Mouse (Mus musculus) kidney, adult 8-10 months (tissue): ENCODE measurements around the gene Adam17.

ENCODE experiments used
- DNase-seq, 2 experiments: peaks; one replicate each; pipeline ENCODE4 v3.0.0; 2022

Gene Adam17

GRCm38 (mm10) chr12:21350113-21350876 is 23.1 kb downstream of the Adam17 start:
- DNase-seq = no peak

GRCm38 (mm10) chr12:21346972-21347371 is 26.5 kb downstream of the Adam17 start:
- no peak for DNase-seq

DNA sequence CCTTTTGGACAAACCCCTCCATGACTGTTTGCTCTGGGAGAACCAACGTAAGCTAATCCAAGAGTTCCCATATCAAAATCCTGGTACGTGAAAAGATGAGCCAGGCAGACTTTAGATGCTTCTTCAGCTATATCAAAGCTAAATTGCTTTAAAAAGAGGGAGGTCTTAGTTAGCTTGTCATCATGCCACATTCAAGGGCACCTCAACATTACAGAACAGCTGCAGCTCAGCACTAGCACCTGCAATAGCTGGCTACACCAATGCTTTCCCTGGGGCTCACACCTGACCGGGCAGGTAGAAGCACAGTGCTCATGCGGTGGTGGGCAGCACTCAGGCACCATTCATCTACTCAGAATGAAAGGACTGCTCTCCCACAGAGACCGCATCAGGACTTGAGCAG is 32.8 kb downstream of the Adam17 start:
- DNase-seq = no peak

DNA sequence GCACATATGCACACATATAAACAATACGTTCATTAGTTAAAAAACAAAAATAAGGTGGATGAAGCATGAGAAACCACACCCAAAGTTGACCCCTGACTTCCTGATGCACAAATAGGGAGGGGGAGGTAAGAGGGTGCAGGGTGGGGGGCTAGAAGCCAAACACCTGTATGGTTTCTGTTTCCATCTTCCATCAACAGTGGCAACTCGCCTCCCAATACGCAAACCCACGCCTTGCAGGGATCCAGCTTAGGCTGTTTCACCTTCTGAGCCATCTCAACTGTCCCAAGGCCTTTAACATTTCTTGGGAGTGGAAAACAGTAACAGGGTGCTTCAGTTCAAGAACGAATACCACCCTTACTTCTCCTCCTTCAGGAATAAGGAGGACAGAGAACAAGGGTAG is 36.3 kb downstream of the Adam17 start:
- DNase-seq = no peak

DNA sequence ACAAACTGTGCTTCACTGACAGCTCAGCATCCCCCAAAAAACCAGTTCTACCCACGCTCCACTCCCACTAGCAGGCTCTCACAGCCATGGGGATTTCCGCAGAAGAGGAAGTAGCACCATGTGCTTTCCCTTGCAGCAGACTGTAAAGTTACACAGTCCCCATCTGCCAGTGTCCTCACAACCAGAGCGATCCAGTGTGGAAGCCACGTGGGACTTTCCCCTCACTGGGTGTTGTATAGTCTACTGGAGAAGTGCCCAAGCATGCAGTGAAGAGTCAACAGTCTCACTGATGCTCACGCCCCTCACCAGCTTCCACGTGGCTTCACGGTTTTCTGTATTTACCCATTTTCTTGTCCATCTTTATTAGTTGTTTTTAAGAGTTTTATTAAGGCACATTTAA is 37.6 kb downstream of the Adam17 start:
- DNase-seq = no peak

GRCm38 (mm10) chr12:21333766-21334165 is 39.7 kb downstream of the Adam17 start:
- no peak for DNase-seq

DNA sequence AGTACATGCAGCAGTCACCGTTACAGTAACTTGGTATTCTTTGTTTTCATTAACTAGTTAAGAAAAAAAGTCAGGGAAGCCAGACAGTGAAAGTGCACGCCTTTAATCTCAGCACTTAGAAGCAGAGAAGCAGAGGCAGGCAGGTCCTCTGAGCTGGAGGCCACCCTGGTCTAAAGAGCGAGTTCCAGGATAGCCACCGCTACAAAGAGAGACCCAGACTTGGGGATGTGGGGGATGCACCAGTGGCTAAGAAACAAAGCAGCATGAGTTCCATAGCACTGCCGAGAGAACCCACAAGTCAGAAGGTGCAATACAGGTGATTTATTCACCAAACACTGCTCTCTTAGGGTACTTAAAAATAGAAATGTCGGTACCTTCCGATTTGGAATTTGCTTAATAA is 40.4 kb downstream of the Adam17 start:
- no peak for DNase-seq

DNA sequence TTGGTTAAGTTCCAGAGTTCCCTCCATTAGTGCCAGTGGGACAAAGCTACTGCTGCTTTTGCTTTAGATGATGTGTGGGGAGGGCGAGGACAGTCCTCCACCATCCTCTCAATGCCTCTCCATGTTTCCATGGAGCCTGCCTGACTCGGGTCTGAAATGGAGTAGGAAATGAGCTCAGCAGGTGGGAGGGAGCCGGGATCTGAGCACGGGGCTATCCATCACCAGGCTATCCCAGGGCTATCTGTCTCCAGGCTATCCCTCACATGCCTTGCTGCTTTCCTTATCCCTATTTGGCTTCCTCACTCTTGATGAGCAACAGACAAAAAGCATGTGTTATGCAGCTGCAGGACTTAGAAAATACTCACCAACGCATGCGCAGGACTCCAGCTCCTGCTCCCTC is 41.7 kb downstream of the Adam17 start:
- DNase-seq = no peak

GRCm38 (mm10) chr12:21330961-21331576 is 42.4 kb downstream of the Adam17 start:
- DNase-seq = no peak

- no peak for DNase-seq
Observed at GRCm38 (mm10) chr12:21329661-21330400, 43.6 kb downstream of the Adam17 start.

- DNase-seq = no peak
Observed at GRCm38 (mm10) chr12:21326325-21326724, 47.1 kb downstream of the Adam17 start.

DNA sequence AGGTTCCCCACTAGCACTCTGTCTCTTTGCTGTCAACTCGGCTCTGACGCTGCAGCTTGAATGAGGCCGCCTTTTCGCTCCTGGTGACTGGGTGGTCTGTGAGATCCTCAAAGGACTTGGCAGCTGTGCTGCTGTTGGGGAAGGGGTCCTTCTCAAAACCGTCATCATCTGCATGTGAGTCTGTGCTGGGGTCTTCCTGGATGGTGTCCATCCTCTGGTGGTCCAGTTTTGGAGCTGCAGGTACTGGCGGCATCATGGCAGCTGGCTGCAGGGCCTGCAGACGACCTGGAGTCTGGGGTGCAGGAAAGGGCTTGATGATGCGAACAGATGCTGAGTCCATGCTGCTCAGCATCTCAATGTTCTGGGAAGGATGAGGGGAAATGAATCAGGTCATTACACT is 48.2 kb downstream of the Adam17 start:
- DNase-seq = no peak

DNA sequence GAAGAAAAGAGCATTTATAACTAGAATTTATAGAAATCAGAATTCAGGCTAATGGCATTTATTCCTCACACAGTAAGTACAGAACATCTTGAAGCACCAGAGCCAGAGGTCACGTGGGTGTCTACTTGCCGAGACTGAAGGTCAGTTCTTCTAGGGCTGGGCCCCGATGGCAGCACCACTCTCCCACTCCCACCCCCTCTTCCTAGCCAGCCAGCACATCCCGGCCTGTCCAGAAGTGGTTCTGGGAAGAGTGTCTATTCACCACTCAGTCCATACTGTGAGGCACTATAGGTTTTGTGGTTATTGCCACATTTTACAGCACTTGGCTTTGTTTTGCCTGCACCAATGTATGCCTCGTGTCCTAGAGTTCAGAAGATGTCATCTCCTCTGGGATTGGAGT is 49.3 kb downstream of the Adam17 start:
- no peak for DNase-seq

DNA sequence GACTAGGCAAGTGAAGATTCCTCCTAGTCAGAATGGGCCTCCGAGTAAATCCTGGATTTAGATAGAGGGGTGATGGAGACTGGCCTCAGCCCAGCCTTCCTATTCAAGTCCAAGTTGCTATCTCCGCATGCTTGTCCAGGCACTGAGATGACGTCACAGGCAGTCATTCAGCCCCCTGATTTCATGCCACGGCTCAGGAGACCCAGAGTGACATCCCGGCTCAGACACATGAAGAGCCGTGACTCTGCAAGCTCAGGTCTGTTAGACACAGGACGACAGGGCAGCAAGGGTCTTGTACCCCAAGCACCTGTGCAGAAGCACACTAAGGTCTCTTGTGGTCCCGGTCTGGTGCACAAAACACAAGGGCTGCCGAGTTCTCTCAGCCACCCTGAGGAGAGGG is 50.6 kb downstream of the Adam17 start:
- no peak for DNase-seq

DNA sequence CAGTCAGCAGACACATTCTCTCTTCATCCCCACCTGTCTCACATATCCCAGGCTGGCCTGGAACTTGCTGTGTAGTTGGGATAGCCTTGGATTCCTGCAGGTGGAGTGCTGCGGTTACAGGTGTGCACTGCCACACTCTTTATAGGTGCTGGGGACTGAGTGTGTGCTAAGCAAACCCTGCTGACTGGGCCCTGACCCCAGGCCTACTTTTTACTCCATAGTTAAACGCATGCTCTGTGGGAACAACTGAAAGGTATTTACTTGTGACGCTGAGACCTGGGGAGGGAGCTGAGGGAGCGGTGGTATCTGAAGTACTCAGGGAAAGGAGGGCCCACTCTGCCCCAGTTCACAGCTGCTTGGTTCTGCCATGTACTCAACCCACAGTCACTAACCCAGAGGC is 51.1 kb downstream of the Adam17 start:
- no peak for DNase-seq

DNA sequence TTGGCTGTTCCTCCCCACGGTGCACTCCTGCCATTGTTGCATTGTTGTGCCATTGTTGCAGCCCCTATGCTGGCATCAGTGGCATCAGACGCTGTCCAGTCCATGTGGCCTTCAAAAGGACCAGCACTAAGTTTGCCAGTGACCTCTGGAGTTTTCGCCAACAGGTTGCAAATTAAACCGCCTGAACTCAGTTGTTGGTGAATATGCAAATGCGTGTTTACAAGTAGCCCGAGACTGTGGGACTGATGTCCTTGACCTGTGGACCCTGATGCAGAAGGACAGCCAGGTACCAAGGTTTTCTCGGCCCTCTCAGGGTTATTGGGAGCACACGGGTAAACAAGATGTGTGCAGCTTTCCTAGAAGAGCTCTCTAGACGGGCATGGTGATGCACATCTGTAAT is 52.3 kb downstream of the Adam17 start:
- peak; percentile 66 to 76 for DNase-seq

DNA sequence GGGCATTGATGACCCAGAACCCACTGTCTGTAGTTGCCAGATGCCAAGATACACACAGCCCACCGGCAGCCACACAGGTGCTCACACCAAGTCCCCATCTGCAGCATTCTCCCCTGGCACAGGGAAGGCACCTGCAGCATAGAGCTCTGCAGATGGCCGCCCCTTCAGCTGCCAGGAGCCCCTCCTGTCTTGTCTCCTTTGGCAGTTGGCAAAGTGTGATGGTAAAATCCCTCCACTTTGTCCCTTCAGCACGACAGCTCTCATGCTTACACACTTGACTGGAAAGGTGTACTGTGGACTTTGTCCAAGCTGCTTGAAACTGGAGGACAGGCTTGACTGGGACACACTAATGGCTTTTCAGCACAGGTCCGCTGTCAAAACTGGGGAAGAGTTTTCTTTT is 53.1 kb downstream of the Adam17 start:
- DNase-seq = peak; percentile 52 to 58

DNA sequence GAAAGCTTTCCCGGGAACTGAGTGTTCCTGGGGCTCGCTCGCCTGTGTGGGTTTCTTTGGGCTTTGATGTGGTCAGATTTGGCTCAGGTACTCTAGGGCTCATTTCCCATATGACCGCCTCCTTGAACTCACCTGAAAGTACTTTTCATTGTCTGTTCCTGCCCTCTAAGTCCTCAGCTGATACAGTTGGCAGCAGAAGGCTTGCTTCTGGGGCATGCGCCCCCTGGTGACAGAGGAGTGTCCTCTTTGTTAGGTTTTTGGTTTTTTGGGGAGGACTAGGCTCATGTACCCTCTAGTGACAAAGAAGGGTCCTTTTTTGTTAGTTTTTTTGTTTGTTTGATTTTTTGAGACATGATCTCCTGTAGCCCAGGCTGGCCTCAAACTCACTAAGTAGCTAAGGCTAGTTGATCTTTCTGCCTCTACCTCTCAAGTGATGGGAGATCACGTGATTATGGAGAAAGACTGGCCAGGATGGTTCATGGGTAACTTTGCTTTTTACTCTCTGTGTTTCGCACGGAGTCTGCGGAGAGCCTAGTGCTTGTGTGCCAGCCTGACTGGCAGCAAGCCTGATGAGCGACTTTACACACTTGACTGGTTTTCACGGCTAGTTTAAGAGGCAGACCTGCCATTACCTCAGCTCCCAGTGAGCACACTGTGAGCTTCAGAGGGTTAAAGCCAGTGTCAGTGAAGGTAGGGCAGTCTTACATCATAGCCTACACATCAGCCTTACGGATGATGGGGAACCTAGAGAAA is 55.1 kb downstream of the Adam17 start:
- peak; percentile 73 to 77 for DNase-seq

- DNase-seq = no peak
Observed at GRCm38 (mm10) chr12:21316869-21317265, 56.6 kb downstream of the Adam17 start.

- DNase-seq = peak; percentile 86 to 91
Observed at GRCm38 (mm10) chr12:21315923-21316868, 57.2 kb downstream of the Adam17 start, which contains the start of gene Iah1. Gene Iah1, plus strand, starts transcription at chr12:21316389.

DNA sequence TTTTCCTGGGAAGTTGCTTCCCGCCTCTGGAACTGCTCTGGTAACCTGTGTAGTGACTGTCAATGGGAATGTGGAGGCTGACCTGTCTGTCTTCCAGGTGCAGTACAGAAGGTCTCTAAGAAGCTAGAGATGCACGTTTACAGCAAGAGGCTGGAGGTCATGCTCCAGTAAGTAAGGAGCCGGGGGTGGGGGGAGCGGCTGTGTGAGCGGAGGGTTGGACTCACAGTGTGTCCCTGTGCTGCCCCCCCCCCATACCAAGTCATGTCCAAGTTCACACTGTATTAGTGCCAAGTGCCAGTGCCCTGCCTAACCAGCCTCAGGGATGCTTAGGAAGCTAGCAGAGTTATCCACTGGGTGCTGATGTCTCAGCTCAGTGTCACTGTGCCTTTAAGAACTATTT is 61.2 kb downstream of the Adam17 start:
- DNase-seq = no peak

GRCm38 (mm10) chr12:21306721-21307120 is 66.7 kb downstream of the Adam17 start:
- no peak for DNase-seq
